Mouse (Mus musculus) embryonic facial prominence, embryonic 11.5 days (tissue): ENCODE measurements around the gene Xylt1. TPM values are rescaled to one million over a fixed set of nuclear protein-coding genes. Genes with fewer than 3 reads are reported as not detected.
A peak's percentile ranks its signal among the peaks of the same experiment; 100 is the strongest.

Source experiments
- ATAC-seq: fragments of 200-750 bp; cut with Nextera tagmentation; replicated peaks from 2 replicates; pipeline ENCODE4 v1.8.0; 2017; ENCODE audit warnings: low read depth; ENCODE audit not compliant: insufficient number of reproducible peaks, low FRiP score, low TSS enrichment
- DNase-seq: peaks from one replicate; pipeline ENCODE4 v3.0.0-alpha.2; 2015; ENCODE audit warnings: low spot score
- H3K27ac ChIP-seq: fragments of 300-500 bp; sonication (generic); replicated peaks from 2 replicates; pipeline ENCODE4 v1.5.1; 2014; ENCODE audit warnings: mild to moderate bottlenecking, low read depth, low read length, control low read depth
- H3K27me3 ChIP-seq: fragments of 300-500 bp; sonication (generic); 2 replicates; pipeline ENCODE4 v1.6.1; 2014; ENCODE audit warnings: mild to moderate bottlenecking, low read length, moderate library complexity, mixed read lengths; ENCODE audit not compliant: control insufficient read depth, insufficient read depth
- H3K36me3 ChIP-seq: fragments of 300-500 bp; sonication (generic); replicated peaks from 2 replicates; pipeline ENCODE4 v1.6.1; 2014; ENCODE audit warnings: low read depth, mild to moderate bottlenecking, low read length, moderate library complexity, mixed read lengths; ENCODE audit not compliant: control insufficient read depth, insufficient read depth
- H3K4me1 ChIP-seq: fragments of 300-500 bp; sonication (generic); 2 replicates; pipeline ENCODE4 v1.6.1; 2014; ENCODE audit warnings: low read length, mixed read lengths; ENCODE audit not compliant: control insufficient read depth, insufficient read depth
- H3K4me2 ChIP-seq: fragments of 300-500 bp; sonication (generic); 2 replicates; pipeline ENCODE4 v1.6.1; 2014; ENCODE audit warnings: low read depth, mild to moderate bottlenecking, control low read depth, low read length, moderate library complexity
- H3K4me3 ChIP-seq: fragments of 300-500 bp; sonication (generic); 2 replicates; pipeline ENCODE4 v1.5.1; 2014; ENCODE audit warnings: low read depth, low read length, control low read depth
- H3K9ac ChIP-seq: fragments of 300-500 bp; sonication (generic); replicated peaks from 2 replicates; pipeline ENCODE4 v1.6.1; 2014; ENCODE audit warnings: mild to moderate bottlenecking, control low read depth, low read length
- H3K9me3 ChIP-seq: fragments of 300-500 bp; sonication (generic); replicated peaks from 2 replicates; pipeline ENCODE4 v1.6.1; 2016; ENCODE audit warnings: mild to moderate bottlenecking, low read length, inconsistent platforms, mixed read lengths; ENCODE audit not compliant: control insufficient read depth
- WGBS: fragments of 180-500 bp; shearing (Covaris S2); extraction: QIAGEN DNeasy Blood & Tissue Kit; methylation state at CpG from one replicate; pipeline ENCODE4 v1.1.7; 2014; 5-methylcytosine and 5-hydroxymethylcytosine counted together
- polyA plus RNA-seq: library from polyadenylated mRNA; unstranded; fragments of >200 nt; fragmentation: Nextera tagmentation; extraction: Ambion mirVana; gene quantifications from 2 replicates; pipeline ENCODE4 v1.2.1, GENCODE M21; 2014

Xylt1 gene
- polyA plus RNA-seq, 1 experiment from 2014 or later, result 1.4 TPM

- Histone ChIP-seq H3K27me3 (no peaks in the 10 kb centered on the region), H3K36me3 (no peaks in the 10 kb centered on the region), H3K4me2 (no peak overlapping the region), H3K27ac (no peak overlapping the region), H3K9ac (no peak overlapping the region), H3K9me3 (no peaks in the 10 kb centered on the region), H3K4me1 (no peaks in the 10 kb centered on the region), H3K4me3 (no peak overlapping the region)
- 69% methylated on average over 5 of the region's 5 CpGs for WGBS
- ATAC-seq (no peak), DNase-seq (no peak)
Observed at GRCm38 (mm10) chr7:117419041-117419440, 38.3 kb downstream of the Xylt1 start.

- Histone ChIP-seq H3K27me3 (no peaks in the 10 kb centered on the region), H3K27ac (no peak overlapping the region), H3K4me3 (no peak overlapping the region), H3K9me3 (no peaks in the 10 kb centered on the region), H3K4me2 (no peak overlapping the region), H3K4me1 (no peaks in the 10 kb centered on the region), H3K9ac (no peak overlapping the region), H3K36me3 (no peaks in the 10 kb centered on the region)
- no peak for DNase-seq
- no peak for ATAC-seq
- 81% methylated on average over 2 of the region's 2 CpGs for WGBS
Observed at GRCm38 (mm10) chr7:117419846-117420245, 39.1 kb downstream of the Xylt1 start.

DNA sequence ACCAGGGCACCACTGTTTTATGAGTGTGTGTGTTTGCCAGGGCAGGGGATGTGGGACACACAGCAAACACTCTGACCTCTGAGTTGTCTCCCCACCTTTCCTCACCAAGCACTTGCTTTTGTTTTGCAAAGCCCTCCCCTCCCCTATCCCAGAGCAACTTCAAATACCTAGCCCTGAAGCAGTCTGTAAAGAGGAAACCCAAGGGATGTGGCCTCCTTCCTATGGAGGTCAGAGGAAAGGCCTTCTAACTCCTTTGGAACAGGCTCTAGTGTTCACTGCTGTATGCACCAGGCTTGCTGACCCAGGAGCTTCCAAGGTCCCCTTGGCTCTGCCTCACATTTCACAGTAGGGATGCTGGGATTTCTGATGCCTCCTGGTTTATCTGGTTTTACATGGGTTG lies 39.5 kb downstream of the Xylt1 start:
- H3K36me3 ChIP-seq, result no peaks in the 10 kb centered on the region
- DNase-seq, result no peak
- H3K9ac ChIP-seq, result no peak overlapping the region
- H3K4me3 ChIP-seq, result no peak overlapping the region
- H3K4me2 ChIP-seq, result no peak overlapping the region
- no peaks in the 10 kb centered on the region for H3K9me3 ChIP-seq
- no peaks in the 10 kb centered on the region for H3K27me3 ChIP-seq
- ATAC-seq, result no peak
- H3K4me1 ChIP-seq, result no peaks in the 10 kb centered on the region
- H3K27ac ChIP-seq, result no peak overlapping the region

GRCm38 (mm10) chr7:117420836-117421566 lies 40.2 kb downstream of the Xylt1 start:
- H3K4me3 ChIP-seq, result no peak overlapping the region
- H3K9me3 ChIP-seq, result no peaks in the 10 kb centered on the region
- no peak overlapping the region for H3K9ac ChIP-seq
- no peaks in the 10 kb centered on the region for H3K36me3 ChIP-seq
- H3K4me2 ChIP-seq, result no peak overlapping the region
- ATAC-seq (no peak), DNase-seq (no peak)
- WGBS, result 48% methylated on average over 11 of the region's 11 CpGs
- H3K27me3 ChIP-seq, result no peaks in the 10 kb centered on the region
- H3K27ac ChIP-seq, result no peak overlapping the region
- no peaks in the 10 kb centered on the region for H3K4me1 ChIP-seq

DNA sequence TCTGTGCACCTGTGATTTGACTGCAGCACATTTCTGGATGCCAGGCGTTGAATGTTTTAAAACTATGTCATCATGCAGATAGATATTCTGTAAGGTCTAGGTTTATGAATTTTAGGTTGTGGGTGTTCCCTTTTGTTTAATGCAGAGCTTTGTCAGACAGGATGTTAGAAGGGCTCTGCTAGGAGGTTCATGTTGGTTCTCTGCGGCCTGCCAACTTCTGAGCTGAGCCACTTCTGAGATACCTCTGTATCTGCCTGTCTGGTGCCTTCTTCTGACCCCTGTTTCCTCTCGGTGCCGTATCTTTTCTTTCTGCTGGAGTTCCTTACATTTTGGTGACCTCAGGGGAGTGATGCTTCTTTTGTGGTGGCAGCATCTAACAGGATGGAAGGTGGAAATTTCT lies 44.1 kb downstream of the Xylt1 start:
- H3K9ac ChIP-seq, result no peak overlapping the region
- H3K4me2 ChIP-seq, result no peak overlapping the region
- H3K27me3 ChIP-seq, result no peaks in the 10 kb centered on the region
- no peak overlapping the region for H3K4me3 ChIP-seq
- DNase-seq (no peak), ATAC-seq (no peak)
- WGBS, result 89% methylated on average over 4 of the region's 4 CpGs
- H3K4me1 ChIP-seq, result no peaks in the 10 kb centered on the region; the same call in 1 of the 2 replicates
- H3K36me3 ChIP-seq, result no peaks in the 10 kb centered on the region
- no peaks in the 10 kb centered on the region for H3K9me3 ChIP-seq
- H3K27ac ChIP-seq, result no peak overlapping the region

- H3K9ac ChIP-seq, result no peak overlapping the region
- DNase-seq (no peak), ATAC-seq (no peak)
- no peaks in the 10 kb centered on the region for H3K27me3 ChIP-seq
- no peaks in the 10 kb centered on the region for H3K9me3 ChIP-seq
- H3K27ac ChIP-seq, result no peak overlapping the region
- WGBS, result 82% methylated on average over 4 of the region's 4 CpGs
- H3K4me3 ChIP-seq, result no peak overlapping the region
- no peak overlapping the region for H3K4me2 ChIP-seq
- no peaks in the 10 kb centered on the region for H3K36me3 ChIP-seq
- no peaks in the 10 kb centered on the region; the same call in 1 of the 2 replicates for H3K4me1 ChIP-seq
Observed at GRCm38 (mm10) chr7:117426366-117426765, 45.6 kb downstream of the Xylt1 start.

DNA sequence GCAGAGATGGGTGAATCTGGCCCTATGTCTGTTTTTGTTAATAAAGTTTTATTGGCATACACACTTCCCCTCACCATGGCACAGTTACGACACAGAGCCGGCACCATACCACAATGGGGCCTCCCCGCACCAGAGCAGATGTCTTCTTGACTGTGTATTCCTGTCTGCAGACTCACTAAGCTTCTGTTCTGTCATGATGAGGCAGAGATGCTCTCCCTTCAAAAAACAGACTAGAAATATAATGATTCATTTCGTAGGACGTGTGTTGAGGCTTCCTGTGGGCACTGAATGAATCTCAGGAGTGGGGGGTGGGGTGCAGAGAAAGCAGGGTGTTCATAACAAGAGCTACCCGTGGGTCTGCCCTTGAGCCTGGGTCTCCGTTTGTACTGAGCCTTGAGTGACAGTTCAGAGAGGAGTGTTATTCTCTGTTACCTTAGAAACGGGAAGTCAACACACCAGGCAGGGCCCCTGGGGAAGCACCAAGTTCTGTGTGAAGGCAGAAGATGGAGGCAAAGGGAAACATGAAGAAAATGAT lies 48.0 kb downstream of the Xylt1 start:
- ATAC-seq (peak; percentile 73; the same call in 1 of the 2 replicates), DNase-seq (peak; percentile 68)
- no peaks in the 10 kb centered on the region for H3K36me3 ChIP-seq
- no peaks in the 10 kb centered on the region for H3K9me3 ChIP-seq
- H3K27ac ChIP-seq, result no peak overlapping the region
- WGBS, result 42% methylated on average over 8 of the region's 8 CpGs
- H3K27me3 ChIP-seq, result no peaks in the 10 kb centered on the region
- no peak overlapping the region for H3K9ac ChIP-seq
- H3K4me2 ChIP-seq, result no peak overlapping the region
- H3K4me1 ChIP-seq, result no peaks in the 10 kb centered on the region; the same call in 1 of the 2 replicates
- H3K4me3 ChIP-seq, result no peak overlapping the region

DNA sequence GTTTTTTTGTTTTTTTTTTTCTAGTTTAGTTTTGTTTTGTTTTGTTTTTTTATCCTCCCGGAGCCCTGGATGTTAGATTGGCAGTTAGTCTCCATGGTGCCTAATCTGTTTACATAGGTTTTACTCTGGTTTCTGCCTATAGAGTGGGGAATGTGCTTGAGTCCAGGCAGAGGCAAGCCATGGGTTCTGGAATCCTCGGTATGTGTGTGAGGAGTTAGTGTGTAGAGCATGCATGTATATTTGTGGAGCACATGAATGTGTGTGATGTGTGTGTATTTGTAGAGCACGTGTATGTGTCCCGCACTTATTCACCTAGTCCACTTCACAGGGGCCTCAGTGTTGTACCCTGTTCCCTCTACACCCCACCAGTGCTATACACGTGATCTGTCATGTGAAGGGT lies 48.7 kb downstream of the Xylt1 start:
- no peak for ATAC-seq
- Histone ChIP-seq H3K9me3 (no peaks in the 10 kb centered on the region), H3K4me1 (no peaks in the 10 kb centered on the region; the same call in 1 of the 2 replicates), H3K27me3 (no peaks in the 10 kb centered on the region), H3K36me3 (no peaks in the 10 kb centered on the region), H3K4me2 (no peak overlapping the region), H3K9ac (no peak overlapping the region), H3K4me3 (no peak overlapping the region), H3K27ac (no peak overlapping the region)
- WGBS, result 76% methylated on average over 5 of the region's 5 CpGs
- DNase-seq, result no peak
